Mouse (Mus musculus) CD4-positive helper T cell, adult 2 months (primary cell): ENCODE data around the gene Dis3l.
A peak's percentile ranks its signal among the peaks of the same experiment; 100 is the strongest.

Experiments
- DNase-seq: peaks from one replicate; pipeline ENCODE4 v3.0.0-alpha.2; 2012; ENCODE audit warnings: low read depth, missing footprints, low spot score

Gene Dis3l

GRCm38 (mm10) chr9:64341254-64341566, at the start of gene Dis3l:
Gene Dis3l, minus strand, starts transcription at chr9:64341288.
- no peak for DNase-seq

GRCm38 (mm10) chr9:64389576-64390292, 48.6 kb upstream of the Dis3l start:
- DNase-seq = no peak

GRCm38 (mm10) chr9:64386466-64387211, 45.6 kb upstream of the Dis3l start:
- no peak for DNase-seq

GRCm38 (mm10) chr9:64385511-64386465, 44.7 kb upstream of the Dis3l start, which contains the start of gene Megf11:
Gene Megf11, plus strand, starts transcription at chr9:64385626.
- DNase-seq = no peak

- no peak for DNase-seq
Measured at GRCm38 (mm10) chr9:64383021-64383788, 42.1 kb upstream of the Dis3l start.

GRCm38 (mm10) chr9:64376380-64376779, 35.3 kb upstream of the Dis3l start:
- DNase-seq = no peak

GRCm38 (mm10) chr9:64371305-64371819, 30.3 kb upstream of the Dis3l start:
- DNase-seq = no peak

- no peak for DNase-seq
Measured at GRCm38 (mm10) chr9:64369871-64370270, 28.8 kb upstream of the Dis3l start.

- DNase-seq = no peak
Measured at GRCm38 (mm10) chr9:64361231-64361950, 20.3 kb upstream of the Dis3l start.

GRCm38 (mm10) chr9:64355627-64356026, 14.5 kb upstream of the Dis3l start:
- no peak for DNase-seq

GRCm38 (mm10) chr9:64351191-64351590, 10.1 kb upstream of the Dis3l start:
- DNase-seq = peak; percentile 46

- DNase-seq = no peak
Measured at GRCm38 (mm10) chr9:64349490-64349889, 8.4 kb upstream of the Dis3l start.

GRCm38 (mm10) chr9:64347377-64347776, 6.3 kb upstream of the Dis3l start:
- DNase-seq = peak; percentile 11

GRCm38 (mm10) chr9:64345931-64346330, 4.8 kb upstream of the Dis3l start:
- DNase-seq = no peak

GRCm38 (mm10) chr9:64343656-64344055, 2.6 kb upstream of the Dis3l start:
- no peak for DNase-seq

GRCm38 (mm10) chr9:64341671-64342070, 583 bp upstream of the Dis3l start:
- DNase-seq = no peak

GRCm38 (mm10) chr9:64340351-64341253, 486 bp downstream of the Dis3l start:
- peak; percentile 82 for DNase-seq

GRCm38 (mm10) chr9:64339361-64339760, 1.7 kb downstream of the Dis3l start:
- DNase-seq = no peak

GRCm38 (mm10) chr9:64335825-64336224, 5.3 kb downstream of the Dis3l start:
- no peak for DNase-seq
